Mouse (Mus musculus) lung, postnatal 36 days (tissue): ENCODE results near the gene AK157302.
A peak's percentile ranks its signal among the peaks of the same experiment; 100 is the strongest.
"Not testable (repeated sequence)": the region's sequence is repeated elsewhere in the genome, so short reads cannot be mapped to it uniquely, and the experiment has no call there.

Source experiments
- DNase-seq: peaks from one replicate; pipeline ENCODE4 v3.0.0; 2022; ENCODE audit warnings: mixed read lengths

The AK157302 gene

GRCm38 (mm10) chr13:21495080-21495479 lies at the start of gene AK157302:
Gene AK157302, plus strand, starts transcription at chr13:21495223.
- DNase-seq = no peak

GRCm38 (mm10) chr13:21446796-21447195 lies 48.2 kb upstream of the AK157302 start:
- no peak for DNase-seq

- DNase-seq = peak; percentile 42
Measured at GRCm38 (mm10) chr13:21447856-21448614, 47.0 kb upstream of the AK157302 start.

GRCm38 (mm10) chr13:21453042-21453441 lies 42.0 kb upstream of the AK157302 start:
- DNase-seq = no peak

GRCm38 (mm10) chr13:21453449-21453848 lies 41.6 kb upstream of the AK157302 start, which contains the start of gene Zscan26:
Gene Zscan26, minus strand, starts transcription at chr13:21453730.
- peak; percentile 92 for DNase-seq

- no peak for DNase-seq
Measured at GRCm38 (mm10) chr13:21454133-21454532, 40.9 kb upstream of the AK157302 start.

- peak; percentile 65 for DNase-seq
Measured at GRCm38 (mm10) chr13:21456347-21456746, 38.7 kb upstream of the AK157302 start.

- DNase-seq = not testable (repeated sequence)
Measured at GRCm38 (mm10) chr13:21462516-21462915, 32.5 kb upstream of the AK157302 start.

GRCm38 (mm10) chr13:21467336-21467735 lies 27.7 kb upstream of the AK157302 start:
- no peak for DNase-seq

GRCm38 (mm10) chr13:21468061-21469019 lies 26.7 kb upstream of the AK157302 start, which contains the start of gene Nkapl:
Gene Nkapl, minus strand, starts transcription at chr13:21468509.
- DNase-seq = peak; percentile 90

GRCm38 (mm10) chr13:21469097-21469496 lies 25.9 kb upstream of the AK157302 start:
- no peak for DNase-seq

GRCm38 (mm10) chr13:21472427-21472826 lies 22.6 kb upstream of the AK157302 start:
- DNase-seq = no peak

GRCm38 (mm10) chr13:21478759-21479670 lies 16.0 kb upstream of the AK157302 start, which contains the start of the genes Zkscan4 and Gm10065:
Gene Zkscan4, plus strand, starts transcription at chr13:21478907.
Gene Gm10065, minus strand, starts transcription at chr13:21479441.
- DNase-seq = peak; percentile 72

- no peak for DNase-seq
Measured at GRCm38 (mm10) chr13:21486881-21487280, 8.1 kb upstream of the AK157302 start.

GRCm38 (mm10) chr13:21492847-21493246 lies 2.2 kb upstream of the AK157302 start:
- no peak for DNase-seq

GRCm38 (mm10) chr13:21501182-21501581 lies 6.2 kb downstream of the AK157302 start, which contains the start of gene Gm11273:
Gene Gm11273, minus strand, starts transcription at chr13:21501418.
- not testable (repeated sequence) for DNase-seq

- DNase-seq = no peak
Measured at GRCm38 (mm10) chr13:21502296-21502695, 7.3 kb downstream of the AK157302 start.

- DNase-seq = peak; percentile 87
Measured at GRCm38 (mm10) chr13:21506221-21506649, 11.2 kb downstream of the AK157302 start.

- no peak for DNase-seq
Measured at GRCm38 (mm10) chr13:21530136-21530535, 35.1 kb downstream of the AK157302 start.

GRCm38 (mm10) chr13:21530781-21531201 lies 35.8 kb downstream of the AK157302 start, which contains the start of gene Zkscan8:
Gene Zkscan8, minus strand, starts transcription at chr13:21531120.
- peak; percentile 92 for DNase-seq

- DNase-seq = no peak
Measured at GRCm38 (mm10) chr13:21542708-21543107, 47.7 kb downstream of the AK157302 start, which contains the start of gene Olfr1366. Gene Olfr1366, minus strand, starts transcription at chr13:21542808.
